Mouse (Mus musculus) cerebellum, adult 2 months (tissue): Measurements from ENCODE around the gene Podxl.

ENCODE experiments used
- CTCF ChIP-seq: fragments of 200-500 bp; IDR thresholded peaks from 2 replicates; pipeline ENCODE4 v1.5.1; 2011; ENCODE audit warnings: low read depth, mild to moderate bottlenecking, control low read depth, low read length, moderate library complexity, borderline replicate concordance; ENCODE audit not compliant: insufficient read depth
- POLR2A ChIP-seq: fragments of 200-500 bp; IDR thresholded peaks from 2 replicates; pipeline ENCODE4 v1.6.1; 2011; ENCODE audit warnings: low read length, control low read depth, borderline replicate concordance; ENCODE audit not compliant: insufficient read depth

DNA sequence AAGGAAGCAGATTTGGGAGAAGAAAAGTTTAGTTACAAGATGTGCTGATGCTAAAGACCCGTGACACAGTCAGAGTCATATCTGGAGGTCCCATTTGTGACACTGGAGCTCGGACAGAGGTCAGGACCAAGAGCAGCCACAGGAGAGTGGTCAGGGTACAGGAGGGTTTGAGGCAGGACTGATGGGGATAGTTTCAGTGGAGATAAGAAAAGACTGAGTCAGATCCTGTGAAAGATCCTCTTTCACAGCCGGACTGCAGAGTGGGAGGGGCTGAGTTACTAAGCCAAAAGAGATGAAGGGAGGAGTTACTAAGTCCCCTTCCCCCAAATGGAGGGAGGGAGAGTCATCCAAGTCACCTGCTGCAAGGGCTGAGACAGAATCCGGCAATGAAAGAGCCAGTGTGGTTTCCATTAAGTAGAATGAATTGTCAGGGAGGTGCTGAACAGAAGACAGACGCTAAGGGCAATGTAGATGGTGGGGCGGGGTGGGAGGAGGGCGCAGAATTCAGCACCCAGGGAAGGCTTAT is 4.4 kb upstream of the Podxl start:
- no peak for TF ChIP-seq POLR2A
- TF ChIP-seq CTCF, result no peak
